10 mouse cellular contexts compared by ENCODE assay signal in genomic region chr1:74026703-74027195, GRCm38 (mm10).
DNase-seq lines count a peak whose midpoint lies in the region; ATAC-seq and TF ChIP-seq lines count a peak whose summit lies in the region.
"Had no signal": no experiment of that assay in that cellular context is flagged by ENCODE, and none has a peak within 500 bp of the region (broad histone marks: within the 10 kb centered on the region; RNA-seq: fewer than 3 reads in every experiment).

No protein-coding gene starts in this region.

- 60% methylated on average over 9 of the region's 9 CpGs for WGBS in liver, embryonic 13.5 days (ENCODE audit: insufficient replicate concordance)
- 24% methylated on average over 9 of the region's 9 CpGs for WGBS in heart, postnatal 0 days

- peak overlapping the region; percentile 81 for H3K4me3 ChIP-seq in gastrocnemius, adult 2 months
- no peak overlapping the region for H3K4me3 ChIP-seq in liver, embryonic 13.5 days (replicated peaks)
- no peak overlapping the region for H3K4me3 ChIP-seq in heart, postnatal 0 days (ENCODE audit: low read depth, low read length)
- H3K4me3 ChIP-seq: megakaryocyte, embryonic 14.5 days had no signal

- no peak for ATAC-seq in liver, embryonic 13.5 days (ENCODE audit: low read depth)
- ATAC-seq in heart, postnatal 0 days (ENCODE audit: insufficient read depth, low read depth): no peak

- no peaks in the 10 kb centered on the region for H3K27me3 ChIP-seq in liver, embryonic 13.5 days
- H3K27me3 ChIP-seq in heart, postnatal 0 days (ENCODE audit: control insufficient read depth, insufficient read depth, low read length): no peaks in the 10 kb centered on the region

- no peak for TF ChIP-seq CTCF in gastrocnemius, adult 2 months (IDR thresholded peaks at IDR 0.05)
- TF ChIP-seq CTCF in heart, postnatal 0 days (IDR thresholded peaks at IDR 0.05; ENCODE audit: low read depth): no peak

- H3K36me3 ChIP-seq in liver, embryonic 13.5 days: no peaks in the 10 kb centered on the region
- H3K36me3 ChIP-seq in heart, postnatal 0 days (replicated peaks; ENCODE audit: control insufficient read depth, insufficient read depth, low read length): no peaks in the 10 kb centered on the region

- no peak for TF ChIP-seq EP300 in heart, postnatal 0 days (IDR thresholded peaks at IDR 0.05; ENCODE audit: low read depth)

- H3K4me2 ChIP-seq in liver, embryonic 13.5 days: no peak overlapping the region
- H3K4me2 ChIP-seq in heart, postnatal 0 days (ENCODE audit: low read depth, low read length): peak overlapping the region; percentile 35

- peaks cover 59% of the 10 kb centered on the region for H3K4me1 ChIP-seq in liver, embryonic 13.5 days (replicated peaks)
- peaks cover 100% of the 10 kb centered on the region for H3K4me1 ChIP-seq in heart, postnatal 0 days (ENCODE audit: control insufficient read depth, insufficient read depth)

- H3K27ac ChIP-seq in gastrocnemius, adult 2 months: peak overlapping the region; percentile 86
- H3K27ac ChIP-seq in liver, embryonic 13.5 days: peak overlapping the region; percentile 29; the same call in 1 of the 2 replicates
- H3K27ac ChIP-seq in heart, postnatal 0 days (ENCODE audit: low read depth): peak overlapping the region; percentile 94

- H3K9me3 ChIP-seq in liver, embryonic 13.5 days (replicated peaks): no peaks in the 10 kb centered on the region
- H3K9me3 ChIP-seq in heart, postnatal 0 days (replicated peaks; ENCODE audit: control insufficient read depth, low read length): no peaks in the 10 kb centered on the region
- H3K9me3 ChIP-seq: megakaryocyte, embryonic 14.5 days had no signal

- no peak overlapping the region for H3K9ac ChIP-seq in liver, embryonic 13.5 days
- no peak overlapping the region; the same call in 1 of the 2 replicates for H3K9ac ChIP-seq in heart, postnatal 0 days (replicated peaks; ENCODE audit: low read depth, low read length)

- intact Hi-C loops in gastrocnemius, adult 2 months (cut with DNase I): no loop called here
- intact Hi-C loops in gastrocnemius, postnatal 14 days (cut with DNase I; ENCODE audit: low total_unique reads): no loop called here

- peak; percentile 38 for DNase-seq in gastrocnemius, adult 2 months
- DNase-seq in gastrocnemius, postnatal 14 days: no peak
- DNase-seq in liver, embryonic 13.5 days: no peak
- DNase-seq in liver: no peak
- no peak for DNase-seq in heart, postnatal 0 days (ENCODE audit: low spot score)
- DNase-seq in lung, postnatal 10 days: peak; percentile 33
- no peak for DNase-seq in adipocyte (ENCODE audit: low spot score)
- DNase-seq in urinary bladder, adult 2 months (ENCODE audit: low spot score): no peak
- DNase-seq: layer of hippocampus, postnatal 36 days had no signal

Comparison
In these comparisons a context has a peak if more than half of its experiments do, and no peak if none do; other contexts are left out.
1. DNase-seq: peak in gastrocnemius, adult 2 months (single experiment) and lung, postnatal 10 days (single experiment); none in gastrocnemius, postnatal 14 days (single experiment), liver, embryonic 13.5 days (single experiment), liver (single experiment), heart, postnatal 0 days (single experiment), adipocyte (single experiment) and urinary bladder, adult 2 months (single experiment).
2. H3K27ac ChIP-seq: peak in every context shown above with its lines; median percentile 94 in heart, postnatal 0 days; 86 in gastrocnemius, adult 2 months; 29 in liver, embryonic 13.5 days.